Mouse (Mus musculus): ENCODE results near the gene Hcn1.

Gene Hcn1

GRCm38 (mm10) chr13:117602181-117602580 is at the start of gene Hcn1:
Gene Hcn1 (plus strand): TSS chr13:117602320.
- peak; percentile 8 for DNase-seq (ENCODE audit: low spot score)

GRCm38 (mm10) chr13:117567251-117567650 is 34.9 kb upstream of the Hcn1 start:
- DNase-seq (ENCODE audit: low spot score) = peak; percentile 5

DNA sequence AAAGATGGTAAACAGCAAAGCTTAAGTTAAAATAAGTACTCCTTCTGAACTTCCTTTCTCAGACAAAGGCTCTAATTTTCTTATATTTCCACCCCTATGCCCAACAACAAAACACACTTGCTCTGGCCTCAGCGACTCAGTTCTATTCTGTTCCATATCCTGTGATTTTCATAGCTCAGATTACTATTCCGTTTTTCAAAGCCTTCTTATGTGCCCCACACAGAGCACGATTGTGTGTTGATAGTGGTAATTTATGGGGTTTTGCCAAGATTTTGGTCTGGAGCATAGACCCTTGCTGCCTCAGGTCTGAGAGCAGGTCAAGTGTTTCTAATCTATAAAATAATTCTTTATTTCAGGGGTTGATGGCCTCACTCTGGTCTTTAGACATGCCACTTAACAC is 30.4 kb upstream of the Hcn1 start:
- no peak for DNase-seq (ENCODE audit: low spot score)

GRCm38 (mm10) chr13:117594494-117595182 is 7.5 kb upstream of the Hcn1 start:
- no peak for DNase-seq (ENCODE audit: low spot score)

GRCm38 (mm10) chr13:117595183-117595532 is 7.0 kb upstream of the Hcn1 start:
- no peak for DNase-seq (ENCODE audit: low spot score)

GRCm38 (mm10) chr13:117601331-117601965 is 672 bp upstream of the Hcn1 start:
- DNase-seq (ENCODE audit: low spot score) = no peak

GRCm38 (mm10) chr13:117602617-117603358 is 668 bp downstream of the Hcn1 start:
- DNase-seq (ENCODE audit: low spot score) = no peak

DNA sequence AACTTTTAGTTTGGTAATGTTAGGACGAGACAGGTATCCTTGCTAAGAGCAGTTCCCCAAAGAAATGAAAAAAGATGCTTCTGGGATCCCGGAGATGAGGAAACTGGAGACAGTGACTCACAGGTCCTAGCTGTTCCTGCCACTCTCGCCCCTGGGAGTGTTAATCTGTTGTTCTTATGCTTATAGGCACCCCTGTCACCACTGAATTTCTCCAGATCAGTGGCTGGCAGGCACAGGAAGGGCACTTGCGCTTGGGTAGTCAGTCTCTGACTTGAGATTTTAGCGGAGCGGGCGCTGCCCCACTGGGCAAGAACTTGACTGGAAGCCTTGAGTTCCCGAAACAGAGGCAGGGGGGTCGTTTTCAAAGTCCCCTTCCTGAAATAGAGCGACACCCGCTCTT is 1.3 kb downstream of the Hcn1 start:
- no peak for DNase-seq (ENCODE audit: low spot score)

DNA sequence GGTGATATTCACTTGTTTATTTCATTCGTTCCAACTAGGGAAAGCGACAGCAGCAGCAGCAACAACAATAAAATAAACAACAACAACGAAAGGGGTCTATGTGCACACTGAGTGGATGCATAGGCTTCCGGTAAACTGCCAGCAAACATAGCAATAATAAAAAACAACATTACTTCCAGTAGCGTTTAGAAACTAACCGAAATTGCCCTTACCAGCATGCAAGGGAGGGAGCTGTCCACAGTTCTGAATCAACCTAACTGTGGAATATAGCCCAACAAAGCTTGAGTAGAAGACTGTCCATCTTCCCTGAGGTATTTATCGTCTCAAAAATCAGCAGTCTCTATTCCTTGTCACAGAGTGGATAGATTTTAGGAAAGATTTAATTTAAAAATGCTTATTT is 2.0 kb downstream of the Hcn1 start:
- peak; percentile 4 for DNase-seq (ENCODE audit: low spot score)

- no peak for DNase-seq (ENCODE audit: low spot score)
These were observed 3.0 kb downstream of the Hcn1 start for GRCm38 (mm10) chr13:117604971-117605750.

GRCm38 (mm10) chr13:117611881-117612280 is 9.8 kb downstream of the Hcn1 start:
- no peak for DNase-seq (ENCODE audit: low spot score)

DNA sequence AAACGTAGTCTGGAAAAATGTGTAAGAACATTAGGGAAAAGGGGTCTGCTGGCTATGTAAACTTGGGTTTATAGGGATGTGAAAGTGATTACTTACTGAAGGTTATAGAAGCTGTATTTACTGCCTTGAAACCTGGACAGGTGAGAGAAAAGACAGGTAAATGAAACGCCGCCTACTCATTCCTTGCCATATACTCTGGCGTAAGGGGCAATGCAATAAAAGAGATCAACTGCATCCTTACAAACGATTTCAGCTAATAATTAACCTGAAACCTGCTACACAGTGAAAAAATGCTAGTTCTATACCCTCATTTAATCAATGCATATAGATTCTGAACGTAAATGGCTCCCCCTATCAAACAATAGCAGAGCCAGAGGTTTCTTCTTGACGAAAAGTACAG is 17.4 kb downstream of the Hcn1 start:
- DNase-seq (ENCODE audit: low spot score) = no peak

DNA sequence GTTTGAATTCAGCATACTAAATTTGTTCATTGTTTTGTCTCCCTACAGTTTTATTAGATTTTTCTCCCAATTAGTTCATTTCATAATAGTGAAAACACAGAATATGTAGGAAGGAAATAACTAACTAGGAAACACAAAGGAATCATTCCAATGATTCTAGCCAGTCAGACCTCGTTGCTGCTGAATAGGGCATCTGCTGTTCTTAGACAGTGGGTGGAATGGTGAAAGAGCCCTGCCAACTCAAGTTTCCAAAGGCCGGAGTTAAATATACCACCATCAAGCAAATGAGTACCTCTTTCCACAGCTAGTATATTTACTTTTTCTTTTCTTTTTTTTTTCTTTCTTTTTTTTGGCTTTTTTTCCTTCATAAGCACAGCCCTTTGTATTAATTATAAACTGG is 55.4 kb downstream of the Hcn1 start:
- no peak for DNase-seq (ENCODE audit: low spot score)

DNA sequence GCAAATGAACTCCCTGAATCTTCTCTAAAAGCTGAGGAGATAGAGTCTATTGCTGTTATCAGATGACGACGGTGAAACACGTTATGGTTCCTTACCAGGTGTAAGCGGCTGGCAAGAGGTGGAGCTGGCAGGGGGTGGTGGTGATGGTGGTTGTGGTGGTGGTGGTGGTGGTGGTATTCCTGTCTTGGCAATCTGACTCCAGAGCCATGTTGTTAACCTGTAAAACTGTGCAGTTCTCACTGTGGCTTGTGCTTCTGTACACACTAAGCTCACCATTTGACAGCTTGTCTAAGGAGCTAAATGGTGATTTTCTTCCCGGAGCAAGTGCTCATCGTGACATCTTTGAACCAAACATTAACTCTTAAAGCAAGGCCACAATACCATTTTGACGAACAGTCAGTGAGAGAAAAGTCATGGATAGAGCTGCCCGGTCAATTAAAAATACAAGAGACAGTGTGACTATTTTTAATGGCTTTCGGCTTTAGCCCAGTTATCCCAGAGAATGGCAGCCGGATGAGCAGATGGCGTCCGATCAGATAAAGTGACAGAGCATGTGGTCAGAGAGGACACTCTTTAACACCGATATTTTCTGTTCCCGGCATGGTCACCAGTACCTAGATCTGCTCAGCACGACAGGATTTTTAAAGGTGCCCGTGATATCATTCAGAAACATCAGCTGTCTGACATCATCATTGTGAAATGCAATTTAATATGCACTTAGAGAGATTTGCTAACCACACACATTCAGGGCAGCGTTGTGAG is 56.5 kb downstream of the Hcn1 start:
- no peak for DNase-seq (ENCODE audit: low spot score)

DNA sequence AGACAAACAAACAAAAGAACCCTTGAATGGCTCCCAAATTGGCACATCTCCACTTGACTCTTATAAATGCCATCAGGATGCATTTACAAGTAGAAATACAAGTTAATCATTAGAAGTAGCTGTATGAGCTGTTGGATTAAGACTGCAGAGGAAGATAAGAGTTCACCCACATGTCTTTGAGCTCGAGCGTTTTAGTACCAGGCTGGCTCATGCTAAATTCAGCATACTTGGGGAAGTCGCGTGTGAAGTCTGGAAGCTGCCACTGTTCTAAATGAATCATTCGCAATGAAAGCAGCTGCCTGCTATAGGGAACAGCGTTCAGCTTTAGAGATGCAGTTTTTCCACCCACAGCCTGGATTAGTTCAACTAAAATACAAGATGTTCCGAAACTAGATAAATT is 57.4 kb downstream of the Hcn1 start:
- no peak for DNase-seq (ENCODE audit: low spot score)

GRCm38 (mm10) chr13:117662661-117663060 is 60.5 kb downstream of the Hcn1 start:
- no peak for DNase-seq (ENCODE audit: low spot score)

- peak; percentile 34 for DNase-seq (ENCODE audit: low spot score)
These were observed 67.2 kb downstream of the Hcn1 start for GRCm38 (mm10) chr13:117669303-117669702.

GRCm38 (mm10) chr13:117671851-117672250 is 69.7 kb downstream of the Hcn1 start:
- DNase-seq (ENCODE audit: low spot score) = no peak

DNA sequence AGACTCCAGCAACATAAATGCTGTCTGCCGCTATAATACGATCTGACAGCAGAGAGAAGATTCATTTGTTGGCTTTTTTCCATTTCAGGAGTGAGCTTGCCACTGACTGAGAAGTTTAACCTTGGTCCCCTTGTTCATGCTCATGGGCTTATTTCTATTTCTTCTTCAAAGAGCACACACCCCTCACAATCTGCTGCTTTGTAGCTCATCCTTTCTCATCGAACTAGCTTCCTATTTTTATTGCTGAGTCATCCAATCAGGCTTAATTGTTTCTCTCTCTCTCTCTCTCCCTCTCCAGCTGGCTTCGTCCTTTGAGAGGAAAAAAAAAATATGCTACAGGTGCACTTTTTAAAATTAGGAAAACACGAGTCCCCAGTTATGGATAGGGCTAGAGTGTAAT is 74.3 kb downstream of the Hcn1 start:
- DNase-seq (ENCODE audit: low spot score) = no peak

DNA sequence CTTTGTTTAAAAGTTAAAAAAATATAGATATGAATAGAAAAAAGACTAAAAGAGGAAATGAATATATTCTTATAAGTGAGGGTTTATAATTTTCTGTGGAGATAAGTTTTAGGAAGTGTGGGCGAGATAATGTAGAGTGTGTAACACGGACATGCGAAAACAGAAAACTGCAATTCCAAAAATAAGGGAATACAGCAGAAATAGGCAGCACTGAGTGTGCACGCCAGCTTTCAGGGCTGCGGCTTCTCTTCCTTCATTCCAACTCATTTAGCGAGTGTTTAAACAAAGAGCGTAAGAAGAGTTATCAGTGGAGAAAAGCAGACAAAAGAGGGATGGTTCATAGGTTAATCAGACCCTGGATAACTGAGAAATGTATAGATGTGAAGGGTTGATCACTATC is 85.5 kb downstream of the Hcn1 start:
- no peak for DNase-seq (ENCODE audit: low spot score)

DNA sequence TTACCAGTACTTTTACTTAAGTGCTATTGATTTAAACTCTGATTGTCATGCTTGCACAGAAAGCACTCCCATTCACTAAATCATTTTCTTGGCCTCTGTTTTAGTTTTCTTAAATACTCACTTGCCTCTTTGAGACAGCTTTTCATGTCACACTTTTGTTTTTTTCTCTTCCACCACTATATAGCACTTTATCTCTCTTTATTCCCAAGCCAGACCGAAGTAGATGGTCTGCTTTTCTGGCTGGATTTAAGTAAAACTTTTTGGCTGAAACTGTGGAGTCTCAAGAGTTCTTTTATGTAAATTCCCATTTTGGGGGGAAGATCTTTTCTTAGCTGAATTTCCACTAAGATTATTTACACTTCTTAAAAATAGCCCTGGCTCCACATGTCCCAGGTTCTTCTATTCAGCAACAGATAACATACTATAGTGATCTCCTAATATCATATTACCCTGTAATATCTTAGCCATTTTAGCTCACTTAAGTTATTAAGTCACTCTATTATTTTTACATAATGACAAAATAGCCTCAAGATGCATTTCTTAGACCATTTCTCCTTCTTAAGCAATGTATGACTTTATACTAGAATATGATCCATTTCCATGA is 92.7 kb downstream of the Hcn1 start:
- no peak for DNase-seq (ENCODE audit: low spot score)

All from lung, postnatal 25 days (tissue).